Mouse (Mus musculus) CD4-positive, CD25-positive, alpha-beta regulatory T cell, adult 2 months (primary cell): ENCODE results near the gene Wdhd1.
"Not testable (repeated sequence)": the region's sequence is repeated elsewhere in the genome, so short reads cannot be mapped to it uniquely, and the experiment has no call there.

Experiments
- DNase-seq: peaks from one replicate; pipeline ENCODE4 v3.0.0-alpha.2; 2012; ENCODE audit warnings: low read depth, low spot score

The Wdhd1 gene

GRCm38 (mm10) chr14:47276637-47277393 lies at the start of gene Wdhd1, which contains the start of gene Socs4:
Wdhd1 (minus strand) TSS chr14:47276857.
Socs4 (plus strand) TSS chr14:47276931.
- peak; percentile 97 for DNase-seq

- DNase-seq: no peak
Measured at GRCm38 (mm10) chr14:47325965-47326761, 49.5 kb upstream of the Wdhd1 start.

GRCm38 (mm10) chr14:47321581-47321980 lies 44.9 kb upstream of the Wdhd1 start:
- DNase-seq: not testable (repeated sequence)

- DNase-seq: no peak
Measured at GRCm38 (mm10) chr14:47319362-47319761, 42.7 kb upstream of the Wdhd1 start.

- no peak for DNase-seq
Measured at GRCm38 (mm10) chr14:47310342-47311181, 33.9 kb upstream of the Wdhd1 start.

- no peak for DNase-seq
Measured at GRCm38 (mm10) chr14:47309061-47309460, 32.4 kb upstream of the Wdhd1 start.

- no peak for DNase-seq
Measured at GRCm38 (mm10) chr14:47307669-47308068, 31.0 kb upstream of the Wdhd1 start.

GRCm38 (mm10) chr14:47305933-47306332 lies 29.3 kb upstream of the Wdhd1 start:
- no peak for DNase-seq

GRCm38 (mm10) chr14:47304814-47305405 lies 28.3 kb upstream of the Wdhd1 start:
- DNase-seq: no peak

GRCm38 (mm10) chr14:47302885-47303680 lies 26.4 kb upstream of the Wdhd1 start:
- DNase-seq: no peak

GRCm38 (mm10) chr14:47298819-47299261 lies 22.2 kb upstream of the Wdhd1 start:
- peak; percentile 62 for DNase-seq

- DNase-seq: peak; percentile 61
Measured at GRCm38 (mm10) chr14:47298408-47298792, 21.7 kb upstream of the Wdhd1 start.

GRCm38 (mm10) chr14:47297785-47298407 lies 21.2 kb upstream of the Wdhd1 start, which contains the start of gene Mapk1ip1l:
Mapk1ip1l (plus strand) TSS chr14:47298266.
- peak; percentile 92 for DNase-seq

- no peak for DNase-seq
Measured at GRCm38 (mm10) chr14:47296232-47296631, 19.6 kb upstream of the Wdhd1 start.

- DNase-seq: no peak
Measured at GRCm38 (mm10) chr14:47294136-47294535, 17.5 kb upstream of the Wdhd1 start.

GRCm38 (mm10) chr14:47291772-47292171 lies 15.1 kb upstream of the Wdhd1 start:
- no peak for DNase-seq

GRCm38 (mm10) chr14:47287021-47287420 lies 10.4 kb upstream of the Wdhd1 start:
- DNase-seq: no peak

- DNase-seq: no peak
Measured at GRCm38 (mm10) chr14:47286215-47286614, 9.6 kb upstream of the Wdhd1 start.

- DNase-seq: no peak
Measured at GRCm38 (mm10) chr14:47285271-47285670, 8.6 kb upstream of the Wdhd1 start.

- DNase-seq: no peak
Measured at GRCm38 (mm10) chr14:47283568-47283967, 6.9 kb upstream of the Wdhd1 start.
